Mouse (Mus musculus) ES-Bruce4 (cell line): Measurements from ENCODE around the gene Rnf220. TPM values are rescaled to one million over a fixed set of nuclear protein-coding genes. Genes with fewer than 3 reads are reported as not detected.

ENCODE experiments used
- H3K27ac ChIP-seq: 2 replicates; pipeline ENCODE4 v1.5.1; 2012; ENCODE audit warnings: low read length, inconsistent platforms; ENCODE audit not compliant: insufficient read depth
- H3K27me3 ChIP-seq: 2 replicates; pipeline ENCODE4 v1.6.1; 2012; ENCODE audit warnings: mild to moderate bottlenecking, low read length, inconsistent platforms; ENCODE audit not compliant: control insufficient read depth, poor library complexity, insufficient read depth, severe bottlenecking
- H3K36me3 ChIP-seq: 2 replicates; pipeline ENCODE4 v1.6.1; 2012; ENCODE audit warnings: inconsistent platforms, mild to moderate bottlenecking, low read length, moderate library complexity; ENCODE audit not compliant: control insufficient read depth, poor library complexity, insufficient read depth, severe bottlenecking
- H3K4me1 ChIP-seq: one replicate; pipeline ENCODE4 v1.8.1; 2011; ENCODE audit warnings: low read length; ENCODE audit not compliant: control insufficient read depth, insufficient read depth
- H3K4me3 ChIP-seq: 2 replicates; pipeline ENCODE4 v1.5.1; 2011; ENCODE audit warnings: low read depth, mild to moderate bottlenecking, low read length
- H3K9ac ChIP-seq: 2 replicates; pipeline ENCODE4 v1.6.1; 2012; ENCODE audit warnings: low read depth, mild to moderate bottlenecking, inconsistent platforms; ENCODE audit not compliant: poor library complexity, severe bottlenecking
- H3K9me3 ChIP-seq: replicated peaks from 2 replicates; pipeline ENCODE4 v1.6.1; 2012; ENCODE audit warnings: mild to moderate bottlenecking, low read length, inconsistent platforms; ENCODE audit not compliant: control insufficient read depth, poor library complexity, insufficient read depth, severe bottlenecking
- CTCF ChIP-seq: IDR thresholded peaks from one replicate; pipeline ENCODE4 v1.8.1; 2011; ENCODE audit warnings: low read depth, low read length
- EP300 ChIP-seq: IDR thresholded peaks from 2 replicates; pipeline ENCODE4 v1.6.1; 2011; ENCODE audit warnings: low read depth, low read length; ENCODE audit not compliant: insufficient read depth
- POLR2A ChIP-seq: IDR thresholded peaks from one replicate; pipeline ENCODE4 v1.8.1; 2011; ENCODE audit warnings: low read length; ENCODE audit not compliant: insufficient read depth
- polyA plus RNA-seq: library from polyadenylated mRNA; stranded (reverse); fragments of >200 nt; gene quantifications from 2 replicates; pipeline ENCODE4 v1.2.4, GENCODE M21; 2011; ENCODE audit warnings: low read depth; ENCODE audit not compliant: missing spikeins, insufficient read depth, insufficient read length

The Rnf220 gene
- polyA plus RNA-seq, 1 experiment = 132 TPM

- no peak overlapping the region for H3K9ac ChIP-seq
- H3K36me3 ChIP-seq = peaks cover 21% of the 10 kb centered on the region
- no peak overlapping the region for H3K4me3 ChIP-seq
- H3K27ac ChIP-seq = no peak overlapping the region
- peaks cover 5% of the 10 kb centered on the region; the same call in 1 of the 2 replicates for H3K9me3 ChIP-seq
- peak; percentile 67 for TF ChIP-seq CTCF
- TF ChIP-seq POLR2A = no peak
- no peaks in the 10 kb centered on the region for H3K27me3 ChIP-seq
- no peaks in the 10 kb centered on the region for H3K4me1 ChIP-seq
These were observed 226.6 kb downstream of the Rnf220 start for GRCm38 (mm10) chr4:117270278-117270677.

DNA sequence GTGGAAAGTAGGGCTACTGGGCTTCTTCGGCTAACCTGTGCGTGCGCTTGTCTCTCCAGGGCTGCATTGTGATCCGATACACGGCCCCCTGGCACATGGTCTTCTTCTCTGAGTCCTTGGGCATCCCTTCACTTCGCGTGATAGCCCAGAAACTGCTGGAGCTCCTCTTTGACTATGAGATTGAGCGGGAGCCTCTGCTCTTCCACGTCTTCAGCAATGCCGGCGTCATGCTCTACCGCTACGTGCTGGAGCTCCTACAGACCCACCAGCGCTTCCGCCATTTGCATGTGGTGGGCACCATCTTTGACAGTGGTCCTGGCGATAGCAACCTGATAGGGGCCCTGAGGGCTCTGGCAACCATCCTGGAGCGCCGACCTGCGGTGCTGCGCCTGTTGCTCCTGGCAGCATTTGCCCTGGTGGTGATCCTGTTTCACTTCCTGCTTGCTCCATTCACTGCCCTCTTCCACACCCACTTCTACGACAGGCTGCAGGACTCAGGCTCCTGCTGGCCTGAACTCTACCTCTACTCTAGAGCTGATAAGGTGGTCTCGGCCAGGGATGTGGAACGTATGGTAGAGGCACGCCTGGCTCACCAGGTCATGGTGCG is 228.9 kb downstream of the Rnf220 start:
- H3K9ac ChIP-seq = no peak overlapping the region
- H3K36me3 ChIP-seq = peaks cover 10% of the 10 kb centered on the region
- no peak for TF ChIP-seq POLR2A
- H3K4me3 ChIP-seq = peak overlapping the region; percentile 22
- H3K27me3 ChIP-seq = no peaks in the 10 kb centered on the region
- no peak overlapping the region for H3K27ac ChIP-seq
- H3K9me3 ChIP-seq = no peaks in the 10 kb centered on the region
- H3K4me1 ChIP-seq = peaks cover under 1% of the 10 kb centered on the region

GRCm38 (mm10) chr4:117267284-117267683 is 229.6 kb downstream of the Rnf220 start:
- Histone ChIP-seq H3K27ac (no peak overlapping the region), H3K4me3 (no peak overlapping the region), H3K36me3 (peaks cover 7% of the 10 kb centered on the region), H3K27me3 (no peaks in the 10 kb centered on the region), H3K9ac (no peak overlapping the region), H3K9me3 (no peaks in the 10 kb centered on the region), H3K4me1 (peaks cover 2% of the 10 kb centered on the region)
- TF ChIP-seq CTCF (peak; percentile 98), EP300 (no peak), POLR2A (no peak)

DNA sequence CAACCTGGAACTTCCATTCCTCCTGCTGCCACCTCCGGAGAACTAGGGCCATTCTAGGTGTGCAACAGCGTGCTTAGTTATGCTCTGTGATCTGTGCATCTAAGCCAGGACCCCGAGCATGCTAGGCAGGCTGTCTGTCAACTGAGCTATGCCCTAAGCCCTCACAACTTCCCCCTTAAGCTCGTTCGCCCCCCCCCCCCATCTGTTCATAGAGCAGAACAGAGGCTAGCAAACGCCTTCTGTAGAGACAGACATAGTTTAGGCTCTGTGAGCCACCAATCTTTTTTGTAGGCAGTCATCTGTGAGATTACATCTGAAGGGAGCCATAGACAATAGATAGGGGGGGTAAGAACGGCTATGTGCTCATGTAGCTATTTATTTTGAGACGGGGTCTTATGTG is 233.9 kb downstream of the Rnf220 start:
- Histone ChIP-seq H3K36me3 (no peaks in the 10 kb centered on the region), H3K4me1 (peaks cover 2% of the 10 kb centered on the region)

DNA sequence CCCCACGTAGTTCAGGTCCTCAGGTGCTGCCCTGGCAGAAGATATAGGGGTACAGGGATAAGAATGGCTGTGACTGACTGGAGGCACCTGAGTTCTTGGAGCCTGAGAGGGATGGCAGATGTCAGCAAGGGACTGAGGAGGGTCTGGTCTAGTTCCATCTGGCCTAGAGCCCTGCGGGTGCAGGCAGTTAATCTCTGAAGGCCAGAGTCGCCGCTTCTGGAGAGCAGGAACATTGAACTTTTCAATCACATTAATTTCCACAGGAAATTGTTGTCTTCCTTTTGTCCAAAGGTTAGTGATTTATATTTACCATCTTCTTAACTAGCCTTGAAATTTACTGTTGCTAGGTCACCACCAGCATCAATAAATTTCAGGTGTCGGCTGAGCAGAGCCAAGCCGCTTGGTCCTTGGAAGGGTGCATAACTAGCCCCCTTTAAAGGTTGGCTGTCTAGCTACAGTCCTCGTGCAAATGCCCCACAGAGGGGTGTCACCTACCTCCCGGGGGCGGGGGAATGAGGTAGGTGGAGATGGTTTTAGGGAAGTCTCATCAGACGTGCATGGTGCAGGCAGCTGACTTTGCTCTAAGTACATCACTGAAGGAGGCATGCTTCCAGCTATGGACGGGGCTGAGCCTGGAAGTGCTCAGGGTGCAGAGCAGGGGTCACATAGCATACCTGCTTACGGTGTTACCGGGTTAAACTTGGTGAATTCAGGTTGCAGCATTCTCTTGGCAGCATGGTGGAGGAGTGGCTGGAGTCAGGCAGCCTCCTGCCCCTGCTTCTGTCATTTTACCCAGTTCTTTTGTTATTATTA is 234.5 kb downstream of the Rnf220 start:
- no peak overlapping the region for H3K27ac ChIP-seq
- no peak overlapping the region for H3K4me3 ChIP-seq
- H3K27me3 ChIP-seq = no peaks in the 10 kb centered on the region
- no peak overlapping the region for H3K9ac ChIP-seq
- H3K9me3 ChIP-seq = no peaks in the 10 kb centered on the region
- H3K36me3 ChIP-seq = no peaks in the 10 kb centered on the region
- H3K4me1 ChIP-seq = peaks cover 2% of the 10 kb centered on the region
- TF ChIP-seq EP300 (no peak), CTCF (no peak), POLR2A (no peak)

More for the DNA sequence above, 233.9 kb downstream of the Rnf220 start:
- H3K27ac ChIP-seq = no peak overlapping the region
- H3K4me3 ChIP-seq = no peak overlapping the region
- H3K9me3 ChIP-seq = no peaks in the 10 kb centered on the region
- no peak for TF ChIP-seq POLR2A
- TF ChIP-seq EP300 = no peak
- no peak for TF ChIP-seq CTCF
- no peaks in the 10 kb centered on the region for H3K27me3 ChIP-seq
- H3K9ac ChIP-seq = no peak overlapping the region

- Histone ChIP-seq H3K36me3 (no peaks in the 10 kb centered on the region), H3K4me3 (no peak overlapping the region), H3K27ac (no peak overlapping the region), H3K9me3 (no peaks in the 10 kb centered on the region), H3K9ac (no peak overlapping the region), H3K4me1 (peaks cover 2% of the 10 kb centered on the region), H3K27me3 (no peaks in the 10 kb centered on the region)
- TF ChIP-seq EP300 = no peak
- TF ChIP-seq POLR2A = no peak
- TF ChIP-seq CTCF = peak; percentile 5
These were observed 235.6 kb downstream of the Rnf220 start for GRCm38 (mm10) chr4:117261222-117261621.
